Mouse (Mus musculus): ENCODE data around the gene Iba57.

The Iba57 gene

GRCm38 (mm10) chr11:59170549-59170948 is 7.0 kb upstream of the Iba57 start:
- WGBS, result 72% methylated on average over 4 of the region's 4 CpGs

- 78% methylated on average over 3 of the region's 3 CpGs for WGBS
Observed at GRCm38 (mm10) chr11:59169807-59170206, 6.3 kb upstream of the Iba57 start.

- WGBS, result 54% methylated on average over 2 of the region's 2 CpGs
Observed at GRCm38 (mm10) chr11:59165616-59166241, 2.2 kb upstream of the Iba57 start.

- 83% methylated on average over 9 of the region's 9 CpGs for WGBS
Observed at GRCm38 (mm10) chr11:59164384-59164783, 845 bp upstream of the Iba57 start.

DNA sequence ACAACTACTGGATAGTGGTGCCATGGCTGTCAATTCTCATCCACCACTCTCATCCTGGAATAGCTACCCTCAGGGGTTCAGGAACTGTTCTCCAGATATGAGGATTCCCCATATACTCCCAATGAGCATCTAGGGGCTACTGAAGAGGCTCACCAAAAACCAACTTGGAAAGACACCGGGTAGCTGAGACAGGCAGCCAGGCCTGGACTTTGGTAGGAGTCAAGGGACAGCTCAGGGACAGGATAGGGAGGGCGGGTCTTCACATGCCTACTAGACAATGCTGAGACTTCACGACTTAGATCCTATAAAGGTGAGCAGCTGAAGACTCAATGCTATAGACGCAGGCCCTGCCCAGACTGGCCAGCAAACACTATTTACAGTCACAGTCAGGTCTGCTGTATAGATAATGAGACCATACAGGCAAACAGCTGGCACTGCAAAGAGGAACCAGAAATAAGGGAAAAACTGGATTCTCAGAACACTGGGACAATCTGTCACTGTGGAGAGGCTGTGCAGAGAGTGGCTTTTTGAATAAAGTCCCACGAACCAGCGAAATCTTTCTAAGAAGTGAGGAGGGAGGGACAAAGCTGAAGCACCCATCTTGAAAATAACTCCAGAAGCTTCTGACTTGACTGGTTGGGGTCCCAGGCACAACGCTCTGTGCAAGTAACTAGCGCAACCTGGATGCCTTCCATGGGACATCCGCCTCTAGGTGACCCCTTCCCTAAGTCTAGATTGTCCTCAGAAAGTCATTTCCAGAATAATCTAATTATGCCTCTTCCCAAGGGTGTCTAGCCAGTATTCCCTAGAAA is 890 bp downstream of the Iba57 start:
- 45% methylated on average over 9 of the region's 9 CpGs for WGBS

DNA sequence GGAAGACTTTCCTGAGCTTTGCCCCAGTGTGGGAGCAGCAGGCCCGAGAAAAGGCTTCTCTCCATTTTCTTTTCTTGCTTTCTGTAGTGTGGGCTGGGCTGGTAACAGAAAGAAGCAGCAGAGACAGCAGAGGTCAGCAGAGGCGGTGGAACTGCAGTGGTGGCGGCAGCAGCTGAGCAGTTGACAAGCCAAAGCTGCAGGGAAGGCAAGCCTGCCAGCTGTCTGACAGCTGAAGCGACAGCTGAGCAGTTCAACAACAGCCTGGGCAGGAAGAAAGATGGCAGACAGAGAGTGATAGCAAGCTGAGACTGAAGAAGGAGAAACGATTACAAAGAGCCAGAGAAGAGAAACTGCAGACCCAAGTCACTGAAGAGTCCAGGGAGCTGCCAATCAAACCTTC is 2.1 kb downstream of the Iba57 start:
- WGBS, result 75% methylated on average over 5 of the region's 5 CpGs

DNA sequence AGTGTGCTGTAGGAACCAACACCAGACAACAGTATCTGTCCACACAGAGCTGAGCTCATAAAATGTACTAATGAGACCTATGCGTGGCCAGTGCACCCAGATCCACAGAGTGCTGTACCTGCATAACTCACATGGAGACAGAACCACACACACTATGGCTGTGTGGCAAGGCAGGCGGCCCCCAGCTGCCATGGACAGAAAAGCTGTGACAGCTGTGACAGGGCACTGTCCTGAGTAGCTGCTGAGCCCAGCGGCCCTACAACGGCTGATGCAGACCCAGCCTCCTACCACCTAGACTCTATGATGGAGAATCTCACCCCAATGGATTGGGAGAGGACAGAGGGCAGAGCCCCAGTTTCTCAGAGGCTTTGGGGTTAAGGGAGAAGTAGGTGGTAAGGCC is 4.0 kb downstream of the Iba57 start:
- WGBS, result 89% methylated on average over 4 of the region's 4 CpGs

DNA sequence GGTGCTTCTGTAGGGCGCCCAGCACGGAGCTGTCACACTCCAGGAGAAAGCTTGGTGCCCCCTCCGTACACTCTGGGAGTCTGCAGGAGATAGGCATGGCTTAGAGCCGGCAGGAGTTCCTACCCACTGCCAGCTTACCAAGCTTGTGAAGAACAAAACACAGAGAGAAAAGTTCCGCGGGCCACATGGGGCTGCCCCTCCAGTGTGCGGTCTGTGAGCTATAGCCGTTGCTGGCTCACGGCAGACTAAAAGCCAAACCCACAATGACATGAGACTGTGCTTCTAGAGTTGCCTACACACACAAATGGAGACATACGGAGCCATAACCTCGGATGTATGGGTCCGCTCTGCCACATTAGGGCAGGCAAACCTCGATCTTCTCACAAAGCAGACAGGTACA is 4.4 kb downstream of the Iba57 start:
- WGBS, result 93% methylated on average over 13 of the region's 13 CpGs

- WGBS, result 76% methylated on average over 5 of the region's 5 CpGs
Observed at GRCm38 (mm10) chr11:59155900-59156299, 7.6 kb downstream of the Iba57 start.

DNA sequence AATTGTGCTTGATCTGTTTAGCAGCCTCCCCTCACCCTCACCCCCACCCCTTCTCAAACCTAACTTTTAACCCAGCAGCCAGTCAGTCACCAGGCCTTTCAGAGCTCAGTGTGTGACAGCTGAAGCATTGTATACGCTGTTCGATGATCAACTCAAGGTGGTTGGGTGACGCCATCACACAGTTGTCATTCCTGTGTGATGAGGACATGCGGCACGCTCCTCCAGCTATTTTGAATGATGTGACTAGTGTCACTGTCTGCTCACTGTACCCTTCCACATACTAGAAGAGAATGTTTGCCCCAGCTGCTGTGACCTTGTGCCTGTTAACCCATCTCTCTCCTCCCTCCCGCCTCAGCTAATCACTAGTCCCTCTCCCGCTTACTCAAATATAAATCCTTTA is 9.3 kb downstream of the Iba57 start:
- 93% methylated on average over 7 of the region's 7 CpGs for WGBS

GRCm38 (mm10) chr11:59151729-59152128 is 11.8 kb downstream of the Iba57 start:
- WGBS, result 47% methylated on average over 3 of the region's 3 CpGs

GRCm38 (mm10) chr11:59149302-59149701 is 14.2 kb downstream of the Iba57 start:
- 65% methylated on average over 3 of the region's 3 CpGs for WGBS

DNA sequence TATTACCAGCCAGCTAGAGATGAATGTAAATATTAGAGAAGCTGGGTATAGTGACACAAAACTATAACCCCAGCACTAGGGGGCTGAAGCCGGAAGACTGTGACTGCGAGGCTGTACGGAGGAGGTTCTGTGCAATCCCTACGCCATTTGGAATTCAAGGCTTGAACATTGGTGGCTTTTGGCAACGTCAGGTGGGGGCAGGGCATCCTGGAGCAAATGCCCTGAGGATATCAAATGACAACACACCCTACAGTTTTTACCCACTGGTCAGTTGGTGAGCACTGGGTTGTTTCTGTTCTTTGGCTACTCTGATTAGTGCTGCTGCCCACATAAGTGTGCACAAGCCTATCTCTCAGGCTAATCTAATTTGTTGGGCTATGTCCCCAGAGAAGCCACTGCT is 20.6 kb downstream of the Iba57 start:
- WGBS, result 85% methylated on average over 5 of the region's 5 CpGs

DNA sequence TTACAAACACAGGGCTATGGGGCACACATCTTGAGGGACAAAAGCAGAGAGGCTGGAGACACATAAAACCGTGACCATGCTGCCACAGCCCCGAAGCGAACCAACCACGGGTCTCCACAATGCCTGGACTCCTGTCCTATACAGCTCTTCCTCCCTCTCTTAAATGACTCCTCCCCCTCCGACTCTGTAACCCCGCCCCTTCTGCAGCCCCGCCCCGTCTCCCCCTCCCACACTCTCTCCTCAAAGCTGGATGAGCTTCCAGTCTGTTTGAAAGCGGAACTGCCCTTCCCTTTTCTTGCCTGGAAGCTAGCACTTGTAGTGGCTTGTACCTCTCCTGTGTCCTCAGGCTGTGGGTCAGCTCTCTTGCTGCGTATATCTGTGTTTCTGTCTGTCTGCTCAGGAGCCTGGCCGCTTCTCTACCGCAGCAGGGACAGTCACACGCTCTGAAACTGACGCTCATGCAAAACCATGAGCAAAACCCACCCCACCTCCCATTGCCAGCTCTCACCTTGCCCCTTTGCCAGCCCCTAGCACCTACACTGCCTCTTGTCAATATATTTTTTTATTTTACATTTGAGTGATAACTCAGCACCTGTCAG is 21.7 kb downstream of the Iba57 start:
- WGBS, result 28% methylated on average over 14 of the region's 14 CpGs

- 81% methylated on average over 19 of the region's 19 CpGs for WGBS
Observed at GRCm38 (mm10) chr11:59138537-59139486, 24.7 kb downstream of the Iba57 start.

- WGBS, result 79% methylated on average over 12 of the region's 12 CpGs
Observed at GRCm38 (mm10) chr11:59136994-59137706, 26.4 kb downstream of the Iba57 start.

DNA sequence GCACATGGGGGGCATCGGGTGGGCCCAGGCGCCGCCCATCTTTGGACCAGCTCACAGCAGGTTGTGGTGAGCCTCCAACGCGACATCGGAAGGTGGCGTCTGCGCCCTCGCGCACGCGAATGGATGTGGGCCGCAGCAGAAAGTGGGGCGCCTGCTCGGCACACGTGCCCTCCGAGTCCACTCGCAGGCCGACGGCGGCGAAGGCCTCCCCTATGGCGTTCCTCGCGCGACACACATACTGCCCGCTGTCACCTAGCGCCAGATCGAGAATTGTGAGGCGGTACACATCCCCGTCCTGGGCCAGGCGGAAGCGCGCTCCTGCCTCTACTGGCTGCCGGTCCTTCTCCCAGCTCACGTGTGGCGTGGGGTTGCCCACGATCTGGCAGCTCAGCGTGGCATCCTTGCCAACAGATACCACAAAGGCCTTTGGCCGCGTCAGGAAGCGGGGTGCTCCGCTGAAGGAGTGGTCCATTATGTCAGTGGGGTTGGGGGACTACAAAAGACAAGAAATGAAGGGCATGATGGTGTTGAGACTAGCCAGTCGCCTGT is 27.6 kb downstream of the Iba57 start, which contains the start of gene Obscn:
TSS of gene Obscn (minus strand) at position 499 of the 549 bp plus-strand sequence.
- WGBS, result 20% methylated on average over 44 of the region's 44 CpGs

GRCm38 (mm10) chr11:59135051-59135820 is 28.3 kb downstream of the Iba57 start:
- WGBS, result 9% methylated on average over 55 of the region's 55 CpGs

DNA sequence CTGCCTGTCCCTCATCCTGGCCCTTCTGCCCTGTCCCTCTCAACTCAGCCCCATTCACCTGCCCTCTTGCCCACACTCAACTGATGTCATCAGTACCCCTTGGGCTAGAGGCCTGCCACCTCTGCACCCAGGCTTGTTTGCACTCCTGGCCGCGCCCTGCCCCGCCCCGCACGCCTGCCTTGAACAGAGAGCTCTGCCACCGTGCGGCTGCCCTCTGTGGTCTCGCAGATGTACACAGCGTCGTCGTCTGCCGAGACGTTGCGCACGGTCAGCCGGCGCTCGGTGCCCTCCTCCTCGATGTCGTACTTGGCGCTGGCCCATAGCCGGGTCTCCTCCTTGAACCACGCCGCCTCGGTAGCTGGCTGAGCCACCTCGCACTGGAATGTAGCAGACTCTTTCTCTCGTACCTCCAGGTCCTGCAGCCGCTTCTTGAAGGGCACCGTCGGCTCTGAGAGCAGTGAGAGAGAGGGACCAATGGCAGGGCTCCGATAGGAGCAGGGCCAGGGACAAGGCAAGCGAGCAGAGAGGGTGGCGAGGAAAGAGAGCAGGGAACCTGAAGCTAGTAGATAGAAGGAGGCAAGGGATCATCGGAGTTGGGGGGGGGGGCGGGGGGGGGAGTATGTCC is 29.1 kb downstream of the Iba57 start:
- 5% methylated on average over 34 of the region's 35 CpGs for WGBS

Measured in cerebral cortex, adult 2 months (tissue).